Mouse (Mus musculus): ENCODE measurements around the gene Atg16l2.

DNA sequence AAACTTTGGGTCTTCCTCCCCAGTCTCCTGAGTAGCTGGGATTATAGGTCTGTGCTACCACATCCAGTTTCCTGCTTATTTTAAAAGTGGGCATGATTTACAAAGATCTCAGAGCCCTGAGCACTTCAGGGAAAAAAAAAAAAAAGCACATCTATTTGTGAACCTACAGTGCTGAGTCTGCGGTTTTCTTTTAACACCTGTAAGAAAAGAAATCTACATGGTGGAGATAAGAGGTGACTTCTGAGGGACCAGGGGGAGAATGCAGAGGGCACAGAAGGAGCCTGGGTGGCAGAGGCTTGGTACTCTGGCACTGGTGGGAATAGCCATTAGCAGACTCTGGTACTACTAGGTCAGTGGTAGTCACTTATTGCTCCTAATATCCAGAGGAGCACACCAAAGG, 17.7 kb upstream of the Atg16l2 start:
- TF ChIP-seq CTCF (IDR thresholded peaks at IDR 0.05; ENCODE audit: low read depth, low read length) (no peak), POLR2A (IDR thresholded peaks at IDR 0.05; ENCODE audit: borderline replicate concordance, low read depth, low read length) (no peak)

All from bone marrow macrophage, adult 2 months (primary cell).